In the genomic region with DNA sequence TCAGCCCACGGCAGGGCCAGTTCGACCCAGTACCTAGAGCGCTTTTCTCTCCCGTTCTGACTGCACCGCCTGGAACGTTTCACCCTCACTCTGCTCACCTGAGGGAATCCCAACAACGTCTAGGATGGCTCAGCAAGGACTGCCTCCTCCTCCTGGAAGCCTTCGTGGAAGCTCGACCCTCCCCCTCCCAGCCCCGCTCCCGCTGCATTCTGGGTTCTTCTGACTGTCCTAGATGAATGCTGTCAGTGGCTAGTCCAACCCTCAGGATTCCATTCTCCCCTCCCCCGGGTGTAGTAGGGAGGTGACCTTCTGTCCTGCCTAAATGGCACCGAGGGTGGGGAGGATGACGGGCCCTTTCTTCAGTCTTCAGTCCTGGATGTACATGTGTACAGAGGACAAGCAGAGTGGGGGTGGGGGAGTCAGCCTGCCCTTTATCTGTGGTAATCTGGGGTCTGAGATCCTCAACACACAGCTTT, we compare ENCODE assay signal across 7 mouse cellular contexts. TPM values are rescaled to one million over a fixed set of nuclear protein-coding genes. Genes with fewer than 3 reads are reported as not detected.
DNase-seq lines count a peak whose midpoint lies in the region; ATAC-seq and TF ChIP-seq lines count a peak whose summit lies in the region.

Csrnp1 (minus strand) TSS at position 123 of the 476 bp plus-strand sequence.

- TF ChIP-seq CTCF in testis, adult 2 months (IDR thresholded peaks at IDR 0.05; ENCODE audit: control insufficient read depth, insufficient read depth, insufficient replicate concordance, low read depth, low read length), result no peak

- WGBS in heart, embryonic 14.5 days, result 7% methylated on average over 14 of the region's 14 CpGs
- 6% methylated on average over 14 of the region's 14 CpGs for WGBS in limb, embryonic 10.5 days

- peak within 1 kb of the TSS; percentile 76 for H3K27ac ChIP-seq in testis, adult 2 months (ENCODE audit: control insufficient read depth, insufficient read depth, low read depth, low read length)
- H3K27ac ChIP-seq in brown adipose tissue, adult 24 weeks (replicated peaks; ENCODE audit: low read depth, low read length), result peak within 1 kb of the TSS; percentile 93
- peak within 1 kb of the TSS; percentile 79 to 99 for H3K27ac ChIP-seq in heart, embryonic 14.5 days (replicated peaks in 1 of 2; ENCODE audit: control insufficient read depth in 1 of 2, insufficient read depth in 1 of 2, low read depth in 2 of 2, low read length in 2 of 2)
- H3K27ac ChIP-seq in limb, embryonic 10.5 days, result peak within 1 kb of the TSS; percentile 93

- no peaks in the 10 kb centered on the region for H3K36me3 ChIP-seq in testis, adult 2 months (ENCODE audit: control insufficient read depth, insufficient read depth, low read length)
- no peaks in the 10 kb centered on the region for H3K36me3 ChIP-seq in heart, embryonic 14.5 days (ENCODE audit: control insufficient read depth, insufficient read depth, low read length)
- no peaks in the 10 kb centered on the region for H3K36me3 ChIP-seq in limb, embryonic 10.5 days

- TF ChIP-seq POLR2A in testis, adult 2 months (IDR thresholded peaks at IDR 0.05; ENCODE audit: control insufficient read depth, low read depth, low read length), result no peak; the same call in 1 of the 2 replicates

- peak within 1 kb of the TSS; percentile 90 for H3K4me3 ChIP-seq in testis, adult 2 months (ENCODE audit: control insufficient read depth, low read depth, low read length)
- H3K4me3 ChIP-seq in brown adipose tissue, adult 24 weeks (ENCODE audit: insufficient read depth, low read depth, low read length), result peak within 1 kb of the TSS; percentile 95
- peak within 1 kb of the TSS; percentile 87 to 90 for H3K4me3 ChIP-seq in heart, embryonic 14.5 days (ENCODE audit: control insufficient read depth in 1 of 2, insufficient read depth in 1 of 2, low read depth in 1 of 2, low read length in 2 of 2)
- H3K4me3 ChIP-seq in limb, embryonic 10.5 days, result peak within 1 kb of the TSS; percentile 73

- no peak for ATAC-seq in heart, embryonic 14.5 days (ENCODE audit: insufficient number of reproducible peaks, insufficient read depth, low FRiP score, low read depth)
- no peak for ATAC-seq in megakaryocyte progenitor cell, adult 5-6 weeks (replicated peaks; ENCODE audit: poor library complexity)

- no peak for DNase-seq in testis, postnatal 10 days (ENCODE audit: low spot score)
- peak; percentile 52 for DNase-seq in limb, embryonic 10.5 days (ENCODE audit: low spot score)
- peak; percentile 50 for DNase-seq in neural tube, embryonic 10.5 days (ENCODE audit: extremely low spot score, low spot score)

- peaks cover 2% of the 10 kb centered on the region; the same call in 1 of the 2 replicates for H3K27me3 ChIP-seq in testis, adult 2 months (ENCODE audit: control insufficient read depth, insufficient read depth, low read length)
- H3K27me3 ChIP-seq in heart, embryonic 14.5 days (ENCODE audit: control insufficient read depth, insufficient read depth, low read length), result no peaks in the 10 kb centered on the region
- no peaks in the 10 kb centered on the region for H3K27me3 ChIP-seq in limb, embryonic 10.5 days (ENCODE audit: low read depth, poor library complexity, severe bottlenecking)

- peaks cover 34% of the 10 kb centered on the region for H3K4me1 ChIP-seq in testis, adult 2 months (ENCODE audit: control insufficient read depth, insufficient read depth, low read length)
- H3K4me1 ChIP-seq in brown adipose tissue, adult 24 weeks (ENCODE audit: control insufficient read depth, insufficient read depth, insufficient read length, low read length), result peaks cover 12% of the 10 kb centered on the region
- H3K4me1 ChIP-seq in heart, embryonic 14.5 days (ENCODE audit: control insufficient read depth in 2 of 2, insufficient read depth in 2 of 2, low read length in 2 of 2), result peaks cover 35 to 40% of the 10 kb centered on the region in 2 experiments
- peaks cover 61% of the 10 kb centered on the region for H3K4me1 ChIP-seq in limb, embryonic 10.5 days

- H3K9ac ChIP-seq in heart, embryonic 14.5 days (ENCODE audit: low read length), result peak within 1 kb of the TSS; percentile 87

- H3K9me3 ChIP-seq in heart, embryonic 14.5 days (ENCODE audit: control insufficient read depth, low read length), result no peaks in the 10 kb centered on the region
- no peaks in the 10 kb centered on the region for H3K9me3 ChIP-seq in limb, embryonic 10.5 days (replicated peaks)

- peak within 1 kb of the TSS; percentile 96 for H3K4me2 ChIP-seq in heart, embryonic 14.5 days (ENCODE audit: low read length)

RNA-seq across cellular contexts. Expression of gene Csrnp1, which starts in this region (rescaled TPM):
- polyA plus RNA-seq in testis, adult 2 months (2012; rRNA removed), result 99.8 and 99.9 TPM in 2 replicates
- polyA plus RNA-seq in brown adipose tissue, adult 24 weeks (2012; ENCODE audit: insufficient read depth, insufficient read length, missing spikeins), result 3.1 and 7.0 TPM in 2 replicates
- 1.7 and 3.2 TPM in 2 replicates for polyA plus RNA-seq in heart, embryonic 14.5 days (2014; fragmentation: Nextera tagmentation; extraction: Ambion mirVana)
- polyA plus RNA-seq in limb, embryonic 10.5 days (2016; fragmentation: Nextera tagmentation; extraction: Ambion mirVana), result 3.2 and 3.5 TPM in 2 replicates
- 9.0 and 12.3 TPM in 2 replicates for total RNA-seq in megakaryocyte progenitor cell, adult 5-6 weeks (2015)
- 13.3 and 18.9 TPM in 2 replicates for total RNA-seq in megakaryocyte progenitor cell, adult 5-6 weeks (2017)

Comparison
In these comparisons a context has a peak if more than half of its experiments do, and no peak if none do; other contexts are left out.
1. RNA of gene Csrnp1 (polyA plus RNA-seq): 99.8 to 99.9 TPM in testis, adult 2 months; 3.1 to 7.0 TPM in brown adipose tissue, adult 24 weeks, 3.2 to 3.5 TPM in limb, embryonic 10.5 days and 1.7 to 3.2 TPM in heart, embryonic 14.5 days; every median in the first group is over 10 times any median in the second.
2. Peak in every context shown above with its lines, with median percentiles within 50 percentile points of each other: H3K27ac ChIP-seq and H3K4me3 ChIP-seq.